Comparison of ENCODE assay signal across 31 mouse cellular contexts in genomic region chr9:46396591-46396990, GRCm38 (mm10).
DNase-seq lines count a peak whose midpoint lies in the region; ATAC-seq lines count a peak whose summit lies in the region.
"Had no signal": no experiment of that assay in that cellular context is flagged by ENCODE, and none has a peak within 500 bp of the region (broad histone marks: within the 10 kb centered on the region; RNA-seq: fewer than 3 reads in every experiment).

No protein-coding gene starts in this region.

- H3K4me3 ChIP-seq in kidney, embryonic 16.5 days (ENCODE audit: low read length), result no peak overlapping the region
- H3K4me3 ChIP-seq: embryonic facial prominence, embryonic 13.5 days; forebrain, embryonic 10.5 days; gastrocnemius, adult 2 months; heart, adult 2 months; heart, embryonic 12.5 days; layer of hippocampus, adult 2 months; liver, embryonic 12.5 days; megakaryocyte, embryonic 14.5 days; midbrain, embryonic 12.5 days; myocyte; neural tube, embryonic 12.5 days had no signal

- no peak for ATAC-seq in kidney, embryonic 16.5 days (ENCODE audit: low FRiP score, low TSS enrichment)
- ATAC-seq: forebrain, embryonic 16.5 days; intestine, postnatal 0 days; liver, embryonic 12.5 days; liver, postnatal 0 days had no signal

- 83% methylated on average over 7 of the region's 7 CpGs for WGBS in kidney, embryonic 16.5 days

- H3K36me3 ChIP-seq in kidney, embryonic 16.5 days (ENCODE audit: insufficient read depth, low read length), result no peaks in the 10 kb centered on the region
- H3K36me3 ChIP-seq: embryonic facial prominence, embryonic 13.5 days; forebrain, embryonic 10.5 days; heart, embryonic 12.5 days; liver, embryonic 12.5 days; midbrain, embryonic 12.5 days; neural tube, embryonic 12.5 days had no signal

- H3K9ac ChIP-seq in kidney, embryonic 16.5 days (replicated peaks; ENCODE audit: low read length), result no peak overlapping the region
- H3K9ac ChIP-seq: embryonic facial prominence, embryonic 13.5 days; heart, embryonic 12.5 days; hindbrain, embryonic 14.5 days; liver, embryonic 12.5 days; liver, postnatal 0 days; midbrain, embryonic 12.5 days; neural tube, embryonic 12.5 days had no signal

- DNase-seq in cerebellum, adult 11-12 months, result peak; percentile 20
- no peak for DNase-seq in cerebellum, adult 8-10 months
- DNase-seq in kidney, adult 18-20 months, result peak; percentile 41
- DNase-seq in cerebellum, postnatal 10 days, result peak; percentile 64 to 65
- peak; percentile 38 to 46 for DNase-seq in kidney, postnatal 25 days
- no peak for DNase-seq in layer of hippocampus, adult 9-10 months (ENCODE audit: low spot score)
- DNase-seq in lung, postnatal 10 days, result no peak
- DNase-seq: adrenal gland, adult 8-10 months; gastrocnemius, adult 2 months; heart, adult 2 months; left cerebral cortex, postnatal 4 days; liver, postnatal 0 days; lung, postnatal 4 days; right cerebral cortex, adult 18-20 months; spleen, adult 18-20 months; thymus, adult 18-20 months; thymus, postnatal 36 days had no signal

- H3K27me3 ChIP-seq in kidney, embryonic 16.5 days (ENCODE audit: insufficient read depth, low read length), result peaks cover 21% of the 10 kb centered on the region

- H3K4me2 ChIP-seq in kidney, embryonic 16.5 days (replicated peaks; ENCODE audit: low read depth, low read length), result no peak overlapping the region
- H3K4me2 ChIP-seq: embryonic facial prominence, embryonic 13.5 days; heart, embryonic 12.5 days; hindbrain, embryonic 14.5 days; liver, embryonic 12.5 days; midbrain, embryonic 12.5 days; neural tube, embryonic 12.5 days had no signal

- H3K9me3 ChIP-seq in kidney, embryonic 16.5 days (ENCODE audit: low read length), result peaks cover 4% of the 10 kb centered on the region; the same call in 1 of the 2 replicates
- H3K9me3 ChIP-seq: embryonic facial prominence, embryonic 13.5 days; forebrain, embryonic 10.5 days; liver, embryonic 12.5 days; megakaryocyte, embryonic 14.5 days; midbrain, embryonic 12.5 days; neural tube, embryonic 12.5 days had no signal

- no peak overlapping the region for H3K27ac ChIP-seq in kidney, embryonic 16.5 days (ENCODE audit: low read length)
- H3K27ac ChIP-seq: embryonic facial prominence, embryonic 13.5 days; forebrain, embryonic 10.5 days; gastrocnemius, adult 2 months; heart, adult 2 months; hindbrain, embryonic 14.5 days; liver, embryonic 12.5 days; midbrain, embryonic 12.5 days; neural tube, embryonic 12.5 days; stomach, postnatal 0 days had no signal

- no peaks in the 10 kb centered on the region for H3K4me1 ChIP-seq in kidney, embryonic 16.5 days (ENCODE audit: insufficient read depth, low read length)
- H3K4me1 ChIP-seq: embryonic facial prominence, embryonic 13.5 days; liver, embryonic 12.5 days; megakaryocyte, embryonic 14.5 days had no signal

Comparison
In these comparisons a context has a peak if more than half of its experiments do, and no peak if none do; other contexts are left out.
1. DNase-seq: peak in cerebellum, adult 11-12 months (single experiment), kidney, adult 18-20 months (single experiment), cerebellum, postnatal 10 days (2 of 2) and kidney, postnatal 25 days (2 of 2); none in cerebellum, adult 8-10 months (single experiment), layer of hippocampus, adult 9-10 months (single experiment) and lung, postnatal 10 days (single experiment).